Mouse (Mus musculus) small intestine, adult 2 months (tissue): Measurements from ENCODE around the gene Fmo6.

ENCODE experiments used
- CTCF ChIP-seq: fragments of 200-500 bp; IDR thresholded peaks from 2 replicates; pipeline ENCODE4 v1.5.1; 2012; ENCODE audit warnings: low read depth, mild to moderate bottlenecking, control low read depth, inconsistent platforms, low read length, moderate library complexity, mixed read lengths; ENCODE audit not compliant: insufficient replicate concordance, insufficient read length; ENCODE audit errors: extremely low read depth
- POLR2A ChIP-seq: fragments of 200-500 bp; IDR thresholded peaks from 2 replicates; pipeline ENCODE4 v1.6.1; 2012; ENCODE audit warnings: low read depth, mild to moderate bottlenecking, control low read depth, inconsistent platforms, low read length, moderate library complexity

DNA sequence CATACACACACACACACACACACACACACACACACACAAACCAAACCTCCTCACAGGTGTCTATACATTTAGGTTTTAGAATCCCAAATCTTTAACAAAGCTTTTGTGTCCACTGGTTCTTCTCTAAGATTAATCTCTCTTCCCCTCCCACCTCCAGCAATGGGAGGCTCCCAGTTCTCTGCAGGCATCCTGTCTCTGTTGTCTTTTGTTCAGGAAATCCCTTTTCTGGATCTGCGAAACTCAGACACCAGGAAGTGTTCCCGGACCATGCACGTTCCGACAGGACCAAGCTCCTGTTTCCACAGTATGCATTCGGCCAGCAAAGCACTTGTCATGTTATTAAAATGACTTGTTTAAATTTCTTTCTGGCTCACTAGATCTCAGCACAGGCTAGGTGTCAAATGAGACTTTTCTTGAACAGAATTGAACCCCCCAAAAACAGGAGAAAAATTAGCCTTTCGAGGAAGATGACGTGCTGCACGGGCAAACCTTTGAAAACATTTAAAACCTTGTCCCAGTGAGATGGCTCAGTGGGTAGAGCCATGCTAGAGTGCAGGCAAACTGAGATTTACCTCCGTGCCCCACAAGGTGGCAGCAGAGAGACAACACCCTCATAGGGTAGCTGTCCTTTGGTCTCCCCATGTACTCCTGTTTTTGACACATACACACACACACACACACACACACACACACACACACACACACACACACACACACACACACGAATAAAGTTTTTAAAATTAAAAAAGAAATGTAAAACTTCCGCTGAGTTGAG, 57.5 kb downstream of the Fmo6 start:
- TF ChIP-seq CTCF: peak; percentile 68; the same call in 1 of the 2 replicates
- no peak for TF ChIP-seq POLR2A
